Mouse (Mus musculus): Measurements from ENCODE around the gene Tenm4. TPM values are rescaled to one million over a fixed set of nuclear protein-coding genes. Genes with fewer than 3 reads are reported as not detected.

Gene Tenm4
- polyA plus RNA-seq, 1 experiment, result 31.4 TPM

DNA sequence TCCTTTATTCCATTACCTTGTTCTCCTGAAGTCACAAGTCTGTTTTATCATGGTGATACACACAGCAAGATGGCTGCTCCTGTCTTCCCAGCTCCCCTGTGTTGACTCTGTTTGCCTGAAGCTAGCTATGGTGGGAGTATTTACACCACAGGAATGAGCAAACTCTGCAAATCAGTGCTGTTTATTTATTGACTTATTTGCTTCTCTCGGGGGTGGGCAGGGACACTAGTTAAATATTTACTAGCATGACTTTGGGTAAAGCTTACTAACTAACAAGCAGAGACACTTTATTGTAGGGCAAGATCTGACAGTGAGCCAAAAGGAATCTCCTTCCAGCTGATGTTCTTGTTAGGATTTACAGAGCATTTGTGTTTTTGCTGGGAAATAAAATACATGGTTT lies 160.1 kb downstream of the Tenm4 start:
- DNase-seq (ENCODE audit: extremely low spot score in 1 of 2, low spot score in 1 of 2), result no peak

- no peak for DNase-seq (ENCODE audit: extremely low spot score in 1 of 2, low spot score in 1 of 2)
These were observed 163.3 kb downstream of the Tenm4 start for GRCm38 (mm10) chr7:96334361-96334760.

GRCm38 (mm10) chr7:96336376-96336775 lies 165.3 kb downstream of the Tenm4 start:
- no peak for DNase-seq (ENCODE audit: extremely low spot score in 1 of 2, low spot score in 1 of 2)

DNA sequence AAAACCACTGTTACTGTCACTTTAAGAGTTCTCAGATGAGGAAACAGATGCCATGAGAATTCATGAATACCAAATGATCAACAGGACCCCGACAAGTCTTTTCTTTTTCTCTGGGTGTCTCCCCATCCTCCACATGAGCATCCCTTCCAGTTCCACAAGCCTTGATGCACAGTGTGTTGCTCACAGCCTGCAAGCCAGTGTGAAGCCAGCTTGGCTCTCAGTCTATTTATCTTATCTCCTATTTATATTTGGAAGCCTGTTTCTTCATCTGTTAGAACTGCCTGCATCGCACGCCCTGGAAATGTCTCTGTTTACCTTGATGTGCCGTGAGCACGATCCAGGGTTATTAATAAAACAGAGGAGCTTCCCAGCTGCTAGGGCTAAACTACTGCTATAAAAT lies 169.8 kb downstream of the Tenm4 start:
- peak; percentile 37 to 49 for DNase-seq (ENCODE audit: extremely low spot score in 1 of 2, low spot score in 1 of 2)

DNA sequence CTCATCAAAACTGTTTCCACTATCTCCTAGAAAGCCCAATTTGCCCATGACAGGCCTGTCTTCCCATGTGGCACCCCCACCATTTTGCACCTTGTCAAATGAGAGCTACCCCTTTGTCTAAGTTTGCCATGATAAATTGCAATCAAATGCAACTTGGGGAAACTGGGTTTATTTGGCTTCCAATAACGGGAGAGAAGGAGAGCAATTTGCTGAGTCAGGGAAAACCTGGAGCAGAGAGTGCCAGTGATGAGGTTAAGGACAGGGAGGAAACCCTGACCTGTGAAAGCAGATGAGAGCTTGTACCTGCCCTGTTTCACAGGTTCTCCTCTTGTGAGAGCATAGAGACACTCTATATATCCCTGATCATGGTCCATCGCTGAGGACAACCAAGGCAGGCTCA lies 170.4 kb downstream of the Tenm4 start:
- DNase-seq (ENCODE audit: extremely low spot score in 1 of 2, low spot score in 1 of 2), result no peak

GRCm38 (mm10) chr7:96342996-96343395 lies 171.9 kb downstream of the Tenm4 start:
- DNase-seq (ENCODE audit: extremely low spot score in 1 of 2, low spot score in 1 of 2), result no peak

GRCm38 (mm10) chr7:96343667-96344066 lies 172.6 kb downstream of the Tenm4 start:
- no peak for DNase-seq (ENCODE audit: extremely low spot score in 1 of 2, low spot score in 1 of 2)

DNA sequence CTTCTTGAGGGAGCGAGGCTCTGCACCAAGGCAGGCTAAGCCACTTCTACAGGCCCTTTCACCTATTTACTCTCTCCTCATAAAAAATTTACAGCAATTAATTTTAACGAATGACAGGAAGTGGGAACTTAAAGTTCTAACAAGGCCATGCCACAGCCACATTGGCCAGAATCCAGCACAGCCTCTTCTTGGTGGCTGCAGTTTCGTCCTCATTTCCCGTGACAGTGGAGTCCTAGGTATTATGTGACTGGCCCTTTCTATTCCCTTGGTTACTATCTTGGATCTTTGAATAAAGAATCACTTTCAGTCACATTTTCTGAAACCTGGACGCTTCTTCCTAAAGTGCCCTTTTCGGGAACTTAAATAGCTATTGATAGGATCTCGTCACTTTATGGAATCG lies 181.6 kb downstream of the Tenm4 start:
- DNase-seq (ENCODE audit: extremely low spot score in 1 of 2, low spot score in 1 of 2), result no peak

GRCm38 (mm10) chr7:96356285-96356811 lies 185.3 kb downstream of the Tenm4 start:
- no peak for DNase-seq (ENCODE audit: extremely low spot score in 1 of 2, low spot score in 1 of 2)

DNA sequence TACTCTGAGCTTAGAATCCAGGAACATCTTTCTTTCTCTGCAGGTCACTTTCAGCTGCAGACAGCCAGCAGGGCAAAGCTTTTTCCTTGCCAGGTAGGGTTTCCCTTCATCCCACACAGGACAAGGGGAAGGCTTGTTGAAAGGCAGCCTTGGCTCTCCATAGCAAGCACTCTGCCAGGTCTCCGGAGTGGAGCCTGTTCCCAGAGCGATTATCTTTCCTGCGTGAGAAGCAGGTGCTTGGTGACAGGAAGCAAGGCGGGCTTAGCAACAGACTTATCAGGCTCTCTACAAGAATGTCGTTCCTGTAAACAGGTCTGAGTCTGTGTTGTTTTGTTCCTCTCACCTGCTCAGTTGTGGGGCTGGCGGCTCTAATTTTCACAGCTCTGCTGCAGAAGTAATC lies 186.5 kb downstream of the Tenm4 start:
- DNase-seq (ENCODE audit: extremely low spot score in 1 of 2, low spot score in 1 of 2), result no peak

GRCm38 (mm10) chr7:96363311-96363710 lies 192.3 kb downstream of the Tenm4 start:
- DNase-seq (ENCODE audit: extremely low spot score in 1 of 2, low spot score in 1 of 2), result no peak

- peak in 1 of 2 experiments; percentile 32 for DNase-seq (ENCODE audit: extremely low spot score in 1 of 2, low spot score in 1 of 2)
These were observed 198.9 kb downstream of the Tenm4 start for GRCm38 (mm10) chr7:96369947-96370346.

DNA sequence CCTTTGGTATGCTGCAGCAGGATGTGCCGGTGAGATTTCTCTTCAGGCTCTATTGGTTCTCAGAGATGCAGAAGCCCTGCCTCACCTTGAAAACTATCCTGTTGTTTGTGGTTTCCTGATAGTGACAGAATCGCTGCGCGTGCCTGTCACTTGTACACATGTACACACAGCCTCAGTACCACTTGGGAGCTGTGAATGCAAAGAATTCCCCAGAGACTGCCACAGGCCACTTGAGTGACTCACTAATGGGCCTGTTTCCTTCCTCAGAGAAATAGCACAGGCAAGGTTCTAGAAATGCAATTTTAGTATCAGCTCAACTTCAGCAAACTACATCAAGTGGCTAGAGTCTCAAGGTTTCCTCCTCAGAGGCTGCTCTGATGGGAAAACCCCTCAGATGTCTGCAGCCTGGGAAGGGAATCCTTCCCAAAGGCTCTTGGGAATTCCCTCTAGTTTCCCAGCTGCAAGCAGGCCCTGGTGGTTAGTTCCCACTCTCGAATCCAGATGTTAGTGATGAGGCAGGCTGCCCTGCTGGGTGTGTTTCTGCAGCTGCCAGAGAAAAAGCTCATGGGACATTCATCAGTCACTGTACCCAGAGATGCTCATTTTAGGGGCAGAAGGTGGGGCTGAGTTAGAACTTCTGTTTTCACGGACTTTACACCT lies 203.1 kb downstream of the Tenm4 start:
- no peak for DNase-seq (ENCODE audit: extremely low spot score in 1 of 2, low spot score in 1 of 2)

- no peak for DNase-seq (ENCODE audit: extremely low spot score in 1 of 2, low spot score in 1 of 2)
These were observed 204.5 kb downstream of the Tenm4 start for GRCm38 (mm10) chr7:96375507-96375906.

DNA sequence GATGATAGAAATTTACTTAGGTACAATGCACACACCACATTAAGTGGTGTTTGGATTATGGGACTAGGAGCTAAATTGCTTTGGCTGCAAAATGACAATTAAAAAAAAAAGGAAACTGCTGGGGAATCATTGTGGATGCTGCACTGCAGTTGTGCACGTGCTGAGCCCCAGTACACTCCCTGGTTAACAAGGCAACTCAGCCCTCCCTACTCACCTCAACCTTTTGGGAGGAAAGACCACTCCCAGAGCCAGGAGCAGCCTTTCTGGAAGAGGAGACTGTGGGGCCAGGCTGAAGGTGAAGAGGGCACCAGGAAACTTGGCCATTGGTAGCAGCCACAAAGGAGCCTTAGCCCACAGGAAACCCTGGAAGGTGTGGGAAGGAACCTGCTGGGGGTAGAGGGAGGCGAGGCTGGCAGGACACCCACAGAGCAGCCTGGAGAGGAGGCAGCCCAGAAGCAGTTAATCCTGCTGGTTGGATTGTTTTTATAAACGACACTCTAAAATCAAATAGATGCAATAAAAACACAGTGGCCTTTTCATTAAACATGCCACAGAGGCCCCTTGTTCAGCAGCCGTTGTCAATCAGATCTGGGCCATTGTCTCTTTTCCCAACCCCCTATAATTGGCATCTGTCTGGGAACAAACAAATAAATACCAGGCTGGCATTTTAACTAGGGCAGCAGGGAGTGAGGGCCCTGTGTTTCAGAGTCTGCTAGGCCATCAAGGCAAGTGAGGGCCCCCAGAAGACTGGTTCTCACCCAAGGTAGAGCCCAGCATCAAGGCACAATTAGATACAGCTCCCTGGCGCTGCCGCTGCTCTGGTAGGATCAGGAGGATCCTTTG lies 212.9 kb downstream of the Tenm4 start:
- peak in 1 of 2 experiments; percentile 41 for DNase-seq (ENCODE audit: extremely low spot score in 1 of 2, low spot score in 1 of 2)

GRCm38 (mm10) chr7:96384726-96385500 lies 213.9 kb downstream of the Tenm4 start:
- no peak for DNase-seq (ENCODE audit: extremely low spot score in 1 of 2, low spot score in 1 of 2)

GRCm38 (mm10) chr7:96385850-96386249 lies 214.8 kb downstream of the Tenm4 start:
- no peak for DNase-seq (ENCODE audit: extremely low spot score in 1 of 2, low spot score in 1 of 2)

DNA sequence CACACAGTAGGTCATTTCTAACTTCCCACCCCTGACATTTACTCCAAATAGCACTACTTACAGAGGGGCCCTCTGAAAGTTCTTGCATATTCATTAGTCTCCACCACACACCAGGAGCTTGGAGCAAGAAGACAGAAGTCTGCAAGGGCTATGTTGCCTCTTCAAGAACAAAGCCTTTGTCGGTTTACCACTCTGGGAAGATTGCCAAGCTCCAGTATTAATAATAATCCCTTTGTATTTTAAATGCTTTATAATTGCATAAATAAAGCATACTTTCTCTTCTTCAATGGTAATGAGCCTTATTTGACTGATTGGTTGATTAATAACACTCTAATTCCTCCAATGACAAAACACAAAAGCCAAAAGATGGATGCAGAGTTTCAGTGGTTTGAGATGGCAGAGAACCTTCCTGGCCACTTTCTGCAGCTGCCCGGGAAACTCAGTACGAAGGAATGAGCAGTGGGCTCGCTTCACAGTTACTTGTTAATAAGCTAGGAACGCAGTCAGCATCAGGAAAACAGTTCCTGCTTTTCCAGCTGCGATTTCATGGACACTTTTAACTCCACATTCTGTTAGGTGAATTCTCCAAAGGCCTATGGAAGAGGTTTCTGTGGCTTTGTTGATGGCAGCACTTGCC lies 219.1 kb downstream of the Tenm4 start:
- no peak for DNase-seq (ENCODE audit: extremely low spot score in 1 of 2, low spot score in 1 of 2)

DNA sequence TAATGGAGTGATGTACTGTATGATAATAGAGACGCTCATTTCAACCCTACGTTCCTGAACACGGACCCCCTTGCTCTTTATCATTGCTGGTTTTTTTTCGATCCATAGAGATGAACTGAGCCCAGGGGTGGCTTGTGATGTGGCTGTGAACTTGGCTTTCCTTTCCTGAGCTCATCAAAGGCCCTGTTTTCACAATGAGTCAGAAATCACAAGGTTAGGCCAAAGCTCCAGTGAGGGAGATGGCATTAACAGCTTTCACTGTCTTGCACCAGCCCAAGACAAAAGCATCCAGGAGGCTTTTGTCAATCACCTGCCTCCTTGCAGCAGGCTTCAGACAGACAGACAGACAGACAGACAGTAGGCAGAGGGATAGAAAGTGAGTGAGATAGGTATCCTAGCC lies 219.8 kb downstream of the Tenm4 start:
- no peak for DNase-seq (ENCODE audit: extremely low spot score in 1 of 2, low spot score in 1 of 2)

DNA sequence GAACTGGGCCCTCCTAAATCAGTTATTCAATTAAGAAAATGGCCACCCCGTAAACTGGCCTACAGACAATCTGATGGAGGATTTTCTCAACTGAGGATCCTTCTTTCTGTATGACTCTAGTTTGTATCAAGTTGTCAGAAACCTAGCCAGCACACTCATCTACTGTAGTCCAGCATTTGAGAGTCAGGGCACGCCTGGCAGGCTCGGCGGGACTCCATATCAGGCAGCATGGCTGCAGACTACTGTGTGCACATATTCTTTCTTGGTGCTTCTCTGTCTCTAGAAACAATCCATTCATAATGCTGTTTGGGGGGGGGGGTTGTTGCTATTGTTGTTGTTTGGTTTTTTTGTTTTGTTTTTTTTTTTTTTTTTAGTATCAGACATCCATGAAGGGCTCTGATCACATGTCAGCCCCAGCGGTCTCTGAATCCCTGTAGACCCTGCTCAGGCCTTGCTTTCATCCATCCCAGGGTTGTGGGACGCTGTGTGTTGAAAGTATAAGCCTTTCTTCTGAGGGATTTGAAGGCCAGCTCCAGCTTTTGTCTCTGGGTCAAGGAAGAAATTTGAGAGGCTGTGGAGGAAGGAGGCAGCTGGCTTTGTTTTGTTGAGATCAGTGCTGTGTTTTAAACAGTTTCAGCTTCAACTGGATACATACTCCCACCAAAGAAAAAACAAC lies 220.9 kb downstream of the Tenm4 start:
- DNase-seq (ENCODE audit: extremely low spot score in 1 of 2, low spot score in 1 of 2), result no peak
